Mouse (Mus musculus): ENCODE measurements around the gene Myom3. TPM values are rescaled to one million over a fixed set of nuclear protein-coding genes. Genes with fewer than 3 reads are reported as not detected.

Gene Myom3
- polyA plus RNA-seq, 1 experiment from 2014 or later: 0.35 TPM

DNA sequence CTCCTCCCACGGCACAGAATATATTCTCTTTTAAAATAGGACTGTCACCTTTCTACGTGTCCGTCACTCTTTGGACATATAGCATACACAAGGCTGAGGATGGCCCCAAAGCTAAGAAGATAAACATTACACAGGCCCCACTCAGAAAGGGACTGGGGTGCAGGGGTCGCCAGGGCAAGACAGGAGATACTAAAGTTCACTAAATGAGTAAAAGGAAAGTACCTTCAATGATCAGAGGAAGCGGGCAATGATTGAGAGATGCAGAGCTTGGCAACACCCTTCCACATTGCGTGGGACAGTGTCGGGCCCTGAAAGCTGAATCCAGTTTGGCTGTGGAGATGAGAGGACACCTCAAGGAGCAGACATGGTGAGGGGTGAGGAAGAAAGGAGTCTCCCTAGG is 55.4 kb downstream of the Myom3 start:
- 76% methylated on average over 7 of the region's 7 CpGs for WGBS
- Histone ChIP-seq H3K36me3 (ENCODE audit: control insufficient read depth, insufficient read depth, low read length) (no peaks in the 10 kb centered on the region), H3K9ac (ENCODE audit: low read depth, low read length) (no peak overlapping the region), H3K4me1 (ENCODE audit: control insufficient read depth, insufficient read depth, low read length) (peaks cover 12% of the 10 kb centered on the region), H3K4me3 (ENCODE audit: low read length) (no peak overlapping the region), H3K27me3 (ENCODE audit: control insufficient read depth, insufficient read depth, low read length) (no peaks in the 10 kb centered on the region), H3K4me2 (replicated peaks; ENCODE audit: low read depth, low read length) (no peak overlapping the region), H3K9me3 (ENCODE audit: control insufficient read depth, low read length) (no peaks in the 10 kb centered on the region), H3K27ac (ENCODE audit: low read depth, low read length) (no peak overlapping the region)
- no peak for ATAC-seq (ENCODE audit: low FRiP score, low TSS enrichment)

DNA sequence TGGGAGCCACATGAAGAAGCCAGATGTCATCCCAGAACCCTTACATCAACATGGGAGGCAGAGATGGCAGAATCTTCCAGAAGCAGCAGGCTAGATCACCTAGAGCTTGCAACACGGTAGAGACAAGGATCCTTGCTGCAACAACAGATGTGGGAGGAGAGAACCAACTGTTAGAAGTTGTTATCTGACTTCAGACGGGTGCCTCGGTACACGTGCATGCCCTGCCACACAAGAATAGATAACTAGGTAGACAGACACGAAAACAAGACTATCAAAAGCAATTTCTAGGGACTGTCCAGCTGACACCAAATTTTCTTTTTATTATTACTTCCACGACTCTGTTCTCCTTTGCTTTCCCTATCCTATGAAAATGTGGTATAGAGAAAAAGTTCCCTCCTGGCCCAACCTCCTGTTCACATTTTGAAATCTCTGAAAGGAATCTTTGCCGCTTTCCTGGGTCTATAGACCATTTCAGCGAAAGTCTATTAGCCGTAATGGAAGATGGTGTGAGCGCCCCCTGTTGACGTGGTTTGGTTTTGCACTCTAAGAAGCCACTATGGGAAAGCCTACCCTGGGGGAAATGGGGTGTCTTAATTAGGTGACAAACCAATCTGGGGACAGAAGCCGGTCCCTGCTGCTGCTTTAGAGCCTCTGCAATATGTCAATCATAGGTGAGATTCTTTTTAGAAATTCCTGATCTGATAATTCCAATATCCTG is 57.5 kb downstream of the Myom3 start:
- no peak overlapping the region for H3K4me3 ChIP-seq (ENCODE audit: low read length)
- WGBS: 42% methylated on average over 12 of the region's 12 CpGs
- no peaks in the 10 kb centered on the region for H3K9me3 ChIP-seq (ENCODE audit: control insufficient read depth, low read length)
- H3K27ac ChIP-seq (ENCODE audit: low read depth, low read length): no peak overlapping the region
- no peak overlapping the region for H3K9ac ChIP-seq (ENCODE audit: low read depth, low read length)
- no peaks in the 10 kb centered on the region for H3K36me3 ChIP-seq (ENCODE audit: control insufficient read depth, insufficient read depth, low read length)
- H3K27me3 ChIP-seq (ENCODE audit: control insufficient read depth, insufficient read depth, low read length): no peaks in the 10 kb centered on the region
- H3K4me1 ChIP-seq (ENCODE audit: control insufficient read depth, insufficient read depth, low read length): no peaks in the 10 kb centered on the region
- H3K4me2 ChIP-seq (replicated peaks; ENCODE audit: low read depth, low read length): no peak overlapping the region
- ATAC-seq (ENCODE audit: low FRiP score, low TSS enrichment): no peak

DNA sequence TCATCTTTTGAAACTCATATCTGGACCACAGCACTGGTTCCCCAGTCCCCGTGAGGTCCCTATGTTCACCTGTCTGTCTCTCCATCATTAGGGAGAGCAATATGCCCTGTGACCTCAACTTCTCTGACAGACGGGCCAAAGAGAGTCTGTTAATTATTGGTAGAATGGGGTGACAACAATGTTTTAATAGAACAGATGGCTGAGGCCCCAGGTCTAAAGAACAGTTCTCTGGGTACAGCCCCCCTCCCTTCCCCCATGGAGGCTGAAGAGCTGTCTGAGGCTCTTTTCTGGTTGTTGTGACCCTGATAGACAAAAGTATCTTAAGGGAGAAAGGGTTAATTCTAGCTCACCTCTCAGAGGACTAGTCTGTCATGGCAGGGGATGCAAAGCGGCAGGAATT is 58.9 kb downstream of the Myom3 start:
- 87% methylated on average over 3 of the region's 3 CpGs for whole genome bisulfite sequencing

DNA sequence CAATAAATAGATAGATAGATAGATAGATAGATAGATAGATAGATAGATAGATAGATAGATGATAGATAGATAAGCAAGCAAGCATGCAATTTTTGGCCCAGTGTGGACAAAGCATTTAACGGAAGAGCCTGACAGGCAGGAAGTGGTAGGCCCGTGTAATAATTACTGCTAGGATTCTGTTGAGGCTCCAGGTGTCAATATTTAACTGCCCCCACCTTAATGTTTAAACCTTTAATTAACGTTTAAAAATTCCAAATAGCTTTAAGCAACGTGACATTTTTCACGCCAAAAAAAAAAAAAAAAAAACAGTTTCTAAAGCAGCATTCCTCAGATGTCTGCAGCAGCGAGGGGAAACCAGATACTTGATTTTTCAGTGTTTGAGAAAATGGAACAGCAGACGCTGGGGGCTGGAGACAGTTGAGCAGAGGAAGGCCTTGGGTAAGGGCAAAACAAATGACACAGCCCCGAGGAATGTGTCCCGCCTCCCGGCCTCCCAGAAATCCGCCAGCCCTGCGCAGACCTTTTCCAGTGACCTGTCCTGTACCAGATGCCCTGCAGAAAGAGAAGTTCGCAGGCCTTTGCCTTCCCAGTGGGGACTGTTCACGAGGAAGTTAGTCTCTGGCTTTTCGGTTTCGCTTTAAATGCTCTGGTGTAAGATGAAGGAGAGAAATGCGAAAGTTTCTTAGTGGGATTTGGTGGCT is 60.5 kb downstream of the Myom3 start:
- no peak for ATAC-seq (ENCODE audit: low FRiP score, low TSS enrichment)
- Histone ChIP-seq H3K36me3 (ENCODE audit: control insufficient read depth, insufficient read depth, low read length) (no peaks in the 10 kb centered on the region), H3K9me3 (ENCODE audit: control insufficient read depth, low read length) (no peaks in the 10 kb centered on the region), H3K9ac (ENCODE audit: low read depth, low read length) (no peak overlapping the region), H3K4me1 (ENCODE audit: control insufficient read depth, insufficient read depth, low read length) (no peaks in the 10 kb centered on the region), H3K4me2 (replicated peaks; ENCODE audit: low read depth, low read length) (no peak overlapping the region), H3K4me3 (ENCODE audit: low read length) (no peak overlapping the region), H3K27me3 (ENCODE audit: control insufficient read depth, insufficient read depth, low read length) (no peaks in the 10 kb centered on the region), H3K27ac (ENCODE audit: low read depth, low read length) (peak overlapping the region; percentile 12; the same call in 1 of the 2 replicates)
- WGBS: 51% methylated on average over 17 of the region's 17 CpGs

More for the DNA sequence above, 58.9 kb downstream of the Myom3 start:
- Histone ChIP-seq H3K36me3 (ENCODE audit: control insufficient read depth, insufficient read depth, low read length) (no peaks in the 10 kb centered on the region), H3K9ac (ENCODE audit: low read depth, low read length) (no peak overlapping the region), H3K27ac (ENCODE audit: low read depth, low read length) (no peak overlapping the region), H3K27me3 (ENCODE audit: control insufficient read depth, insufficient read depth, low read length) (no peaks in the 10 kb centered on the region), H3K9me3 (ENCODE audit: control insufficient read depth, low read length) (no peaks in the 10 kb centered on the region), H3K4me1 (ENCODE audit: control insufficient read depth, insufficient read depth, low read length) (no peaks in the 10 kb centered on the region), H3K4me2 (replicated peaks; ENCODE audit: low read depth, low read length) (no peak overlapping the region), H3K4me3 (ENCODE audit: low read length) (no peak overlapping the region)
- no peak for ATAC-seq (ENCODE audit: low FRiP score, low TSS enrichment)

DNA sequence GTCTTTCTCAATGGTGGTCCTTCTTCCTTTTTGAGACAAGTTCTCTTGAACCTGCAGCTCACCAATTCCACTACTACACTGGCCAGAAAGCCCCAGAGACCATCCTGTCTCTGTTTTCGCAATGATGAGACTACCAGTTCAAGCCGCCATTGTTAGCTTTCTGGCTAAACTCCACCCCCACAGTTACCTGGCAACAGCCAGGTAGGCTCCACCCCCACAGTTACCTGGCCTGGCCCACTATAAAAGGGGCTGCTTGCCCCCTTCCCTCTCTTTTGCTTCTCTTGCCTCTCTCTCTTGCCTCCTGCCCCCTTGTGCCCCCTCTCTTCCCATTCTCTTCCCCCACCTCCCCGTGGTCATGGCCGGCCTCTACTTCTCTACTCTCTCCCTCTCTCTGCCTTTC is 62.3 kb downstream of the Myom3 start:
- Histone ChIP-seq H3K4me3 (ENCODE audit: low read length) (no peak overlapping the region), H3K27me3 (ENCODE audit: control insufficient read depth, insufficient read depth, low read length) (no peaks in the 10 kb centered on the region), H3K9me3 (ENCODE audit: control insufficient read depth, low read length) (no peaks in the 10 kb centered on the region), H3K4me1 (ENCODE audit: control insufficient read depth, insufficient read depth, low read length) (no peaks in the 10 kb centered on the region), H3K9ac (ENCODE audit: low read depth, low read length) (no peak overlapping the region), H3K27ac (ENCODE audit: low read depth, low read length) (no peak overlapping the region), H3K36me3 (ENCODE audit: control insufficient read depth, insufficient read depth, low read length) (no peaks in the 10 kb centered on the region), H3K4me2 (replicated peaks; ENCODE audit: low read depth, low read length) (no peak overlapping the region)
- WGBS: 84% methylated on average over 4 of the region's 4 CpGs
- no peak for ATAC-seq (ENCODE audit: low FRiP score, low TSS enrichment)

DNA sequence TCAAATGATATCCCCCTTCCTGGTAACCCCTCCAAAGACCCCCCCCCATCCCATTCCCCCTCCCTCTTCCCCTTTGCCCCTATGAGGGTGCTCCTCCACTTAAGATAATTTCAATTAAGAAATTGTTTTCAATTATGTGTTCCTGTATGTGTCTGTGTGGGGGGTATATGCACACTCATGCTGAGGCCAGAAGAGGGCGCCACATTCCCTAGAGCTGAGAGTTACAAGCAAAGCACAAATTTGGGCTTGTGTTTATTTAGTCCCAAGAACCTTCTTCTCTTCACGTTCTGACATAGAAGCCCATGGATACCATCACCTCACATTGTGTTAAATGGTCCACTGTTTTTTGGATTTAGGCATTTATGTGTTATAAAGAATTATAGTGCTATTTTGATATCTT is 63.8 kb downstream of the Myom3 start:
- Histone ChIP-seq H3K9me3 (ENCODE audit: control insufficient read depth, low read length) (no peaks in the 10 kb centered on the region), H3K36me3 (ENCODE audit: control insufficient read depth, insufficient read depth, low read length) (no peaks in the 10 kb centered on the region), H3K27ac (ENCODE audit: low read depth, low read length) (no peak overlapping the region), H3K4me2 (replicated peaks; ENCODE audit: low read depth, low read length) (no peak overlapping the region), H3K4me1 (ENCODE audit: control insufficient read depth, insufficient read depth, low read length) (peaks cover under 1% of the 10 kb centered on the region), H3K4me3 (ENCODE audit: low read length) (no peak overlapping the region), H3K9ac (ENCODE audit: low read depth, low read length) (no peak overlapping the region), H3K27me3 (ENCODE audit: control insufficient read depth, insufficient read depth, low read length) (no peaks in the 10 kb centered on the region)
- ATAC-seq (ENCODE audit: low FRiP score, low TSS enrichment): no peak
- WGBS: 74% methylated on average over 2 of the region's 2 CpGs

DNA sequence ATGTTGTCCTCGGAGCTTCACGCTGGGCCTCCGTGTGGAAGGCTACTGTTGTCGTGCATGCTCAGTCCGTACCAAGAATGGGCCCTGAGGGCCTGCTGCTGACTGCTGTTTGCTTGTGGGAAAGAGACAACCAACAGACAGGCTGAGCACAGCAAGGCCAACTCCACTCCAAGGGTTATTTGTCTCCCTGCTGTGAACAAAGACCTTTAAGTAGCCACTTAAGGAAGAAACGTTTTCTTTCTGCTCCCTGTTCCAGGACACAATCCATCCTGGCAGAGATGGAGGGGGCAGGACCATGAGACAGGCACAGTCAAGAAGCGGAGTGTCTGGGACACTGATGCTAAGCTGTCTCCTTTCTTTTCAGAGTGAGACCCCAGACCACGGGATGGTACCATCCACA is 64.7 kb downstream of the Myom3 start:
- H3K4me3 ChIP-seq (ENCODE audit: low read length): no peak overlapping the region
- no peaks in the 10 kb centered on the region for H3K36me3 ChIP-seq (ENCODE audit: control insufficient read depth, insufficient read depth, low read length)
- H3K9me3 ChIP-seq (ENCODE audit: control insufficient read depth, low read length): no peaks in the 10 kb centered on the region
- 53% methylated on average over 8 of the region's 8 CpGs for WGBS
- H3K27me3 ChIP-seq (ENCODE audit: control insufficient read depth, insufficient read depth, low read length): no peaks in the 10 kb centered on the region
- no peak for ATAC-seq (ENCODE audit: low FRiP score, low TSS enrichment)
- H3K4me2 ChIP-seq (replicated peaks; ENCODE audit: low read depth, low read length): no peak overlapping the region
- H3K9ac ChIP-seq (ENCODE audit: low read depth, low read length): no peak overlapping the region
- peaks cover 9% of the 10 kb centered on the region for H3K4me1 ChIP-seq (ENCODE audit: control insufficient read depth, insufficient read depth, low read length)
- no peak overlapping the region for H3K27ac ChIP-seq (ENCODE audit: low read depth, low read length)

DNA sequence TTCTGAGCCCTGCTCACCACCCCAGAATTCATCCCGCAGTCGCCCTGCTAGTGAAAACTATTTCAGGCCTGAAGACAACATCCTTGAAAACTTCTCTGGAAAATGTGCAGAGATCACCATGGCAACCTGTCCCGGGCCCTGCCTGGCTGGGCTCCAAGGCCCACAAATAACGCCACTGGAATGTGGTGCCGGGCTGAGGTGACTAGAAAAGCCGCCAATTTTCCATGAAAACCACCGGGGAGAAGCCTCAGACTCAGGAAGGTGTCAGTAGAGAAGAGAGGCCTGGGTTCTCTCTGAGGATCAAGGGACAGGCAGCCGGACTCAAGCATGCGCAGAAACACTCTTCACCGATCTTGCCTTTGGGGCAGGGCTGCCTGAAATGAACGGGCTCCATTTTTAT is 69.0 kb downstream of the Myom3 start:
- ATAC-seq (ENCODE audit: low FRiP score, low TSS enrichment): peak; percentile 61; the same call in 1 of the 2 replicates
- peak overlapping the region; percentile 80 for H3K27ac ChIP-seq (ENCODE audit: low read depth, low read length)

DNA sequence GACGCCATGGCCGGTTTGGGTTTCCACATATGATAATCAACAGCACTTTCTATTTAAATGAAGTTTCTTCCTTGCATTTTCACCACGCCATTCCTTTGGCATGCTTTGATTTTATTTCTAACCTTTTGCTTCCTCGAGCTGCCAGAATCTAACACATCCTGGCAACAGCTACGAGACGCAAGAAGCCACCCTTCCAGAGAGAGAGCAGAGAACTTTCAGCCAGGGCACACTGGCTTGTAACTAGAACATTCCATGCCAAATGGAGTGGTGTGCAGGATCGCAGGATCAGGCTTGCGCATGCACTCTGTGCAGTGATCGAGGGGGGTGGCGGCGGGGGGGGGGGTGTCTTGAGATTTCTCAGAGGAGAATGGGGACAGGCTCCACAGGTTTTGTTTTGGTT is 72.6 kb downstream of the Myom3 start:
- Histone ChIP-seq H3K36me3 (ENCODE audit: control insufficient read depth, insufficient read depth, low read length) (no peaks in the 10 kb centered on the region), H3K27ac (ENCODE audit: low read depth, low read length) (no peak overlapping the region), H3K9me3 (ENCODE audit: control insufficient read depth, low read length) (no peaks in the 10 kb centered on the region), H3K4me1 (ENCODE audit: control insufficient read depth, insufficient read depth, low read length) (peaks cover 13% of the 10 kb centered on the region), H3K4me2 (replicated peaks; ENCODE audit: low read depth, low read length) (no peak overlapping the region), H3K27me3 (ENCODE audit: control insufficient read depth, insufficient read depth, low read length) (no peaks in the 10 kb centered on the region), H3K4me3 (ENCODE audit: low read length) (no peak overlapping the region), H3K9ac (ENCODE audit: low read depth, low read length) (no peak overlapping the region)
- ATAC-seq (ENCODE audit: low FRiP score, low TSS enrichment): no peak
- 70% methylated on average over 11 of the region's 11 CpGs for WGBS

More for the DNA sequence above, 69.0 kb downstream of the Myom3 start:
- WGBS: 24% methylated on average over 11 of the region's 11 CpGs
- Histone ChIP-seq H3K4me3 (ENCODE audit: low read length) (no peak overlapping the region), H3K36me3 (ENCODE audit: control insufficient read depth, insufficient read depth, low read length) (no peaks in the 10 kb centered on the region), H3K4me2 (replicated peaks; ENCODE audit: low read depth, low read length) (peak overlapping the region; percentile 17), H3K4me1 (ENCODE audit: control insufficient read depth, insufficient read depth, low read length) (peaks cover 13% of the 10 kb centered on the region), H3K9ac (ENCODE audit: low read depth, low read length) (0 out of 2 replicates have a peak overlapping the region, but pooled peaks have one; percentile 24), H3K9me3 (ENCODE audit: control insufficient read depth, low read length) (no peaks in the 10 kb centered on the region), H3K27me3 (ENCODE audit: control insufficient read depth, insufficient read depth, low read length) (no peaks in the 10 kb centered on the region)

Data from kidney, embryonic 14.5 days (tissue).